Mouse (Mus musculus) stomach, postnatal 0 days (tissue): ENCODE measurements around the gene Arntl. TPM values are rescaled to one million over a fixed set of nuclear protein-coding genes. Genes with fewer than 3 reads are reported as not detected.

Experiments
- ATAC-seq: fragments of 200-750 bp; cut with Nextera tagmentation; 2 replicates; pipeline ENCODE4 v1.8.0; 2017; ENCODE audit not compliant: low FRiP score, low TSS enrichment
- DNase-seq: peaks from one replicate; pipeline ENCODE4 v3.0.0-alpha.2; 2016; ENCODE audit warnings: low spot score
- H3K27ac ChIP-seq: fragments of 300-500 bp; sonication (generic); replicated peaks from 2 replicates; pipeline ENCODE4 v1.5.1; 2014; ENCODE audit warnings: mild to moderate bottlenecking, control low read depth
- H3K27me3 ChIP-seq: fragments of 300-500 bp; sonication (generic); 2 replicates; pipeline ENCODE4 v1.6.1; 2014; ENCODE audit warnings: low read length; ENCODE audit not compliant: control insufficient read depth, insufficient read depth
- H3K36me3 ChIP-seq: fragments of 300-500 bp; sonication (generic); 2 replicates; pipeline ENCODE4 v1.6.1; 2014; ENCODE audit warnings: low read length, mixed read lengths; ENCODE audit not compliant: control insufficient read depth, insufficient read depth
- H3K4me1 ChIP-seq: fragments of 300-500 bp; sonication (generic); replicated peaks from 2 replicates; pipeline ENCODE4 v1.6.1; 2014; ENCODE audit warnings: antibody characterized with exemption; ENCODE audit not compliant: control insufficient read depth, insufficient read depth
- H3K4me2 ChIP-seq: fragments of 300-500 bp; sonication (generic); replicated peaks from 2 replicates; pipeline ENCODE4 v1.6.1; 2014; ENCODE audit warnings: low read depth, mild to moderate bottlenecking, control low read depth, moderate library complexity
- H3K4me3 ChIP-seq: fragments of 300-500 bp; sonication (generic); 2 replicates; pipeline ENCODE4 v1.5.1; 2014; ENCODE audit warnings: low read depth, low read length, control low read depth
- H3K9ac ChIP-seq: fragments of 300-500 bp; sonication (generic); 2 replicates; pipeline ENCODE4 v1.6.1; 2014; ENCODE audit warnings: mild to moderate bottlenecking, low read length, control low read depth, mixed read lengths
- H3K9me3 ChIP-seq: fragments of 300-500 bp; sonication (generic); 2 replicates; pipeline ENCODE4 v1.6.1; 2016; ENCODE audit warnings: low read length; ENCODE audit not compliant: control insufficient read depth
- CTCF ChIP-seq: IDR thresholded peaks from 2 replicates; pipeline ENCODE4 v1.5.1; 2016; ENCODE audit warnings: antibody characterized with exemption, low read depth, mild to moderate bottlenecking, moderate library complexity
- EP300 ChIP-seq: optimal IDR thresholded peaks from 2 replicates; pipeline ENCODE3; 2016; ENCODE audit warnings: antibody characterized with exemption
- WGBS: fragments of 180-500 bp; shearing (Covaris S2); extraction: QIAGEN DNeasy Blood & Tissue Kit; methylation state at CpG from one replicate; pipeline ENCODE4 v1.1.7; 2014; 5-methylcytosine and 5-hydroxymethylcytosine counted together
- polyA plus RNA-seq: library from polyadenylated mRNA; unstranded; fragments of >200 nt; fragmentation: Nextera tagmentation; extraction: Ambion mirVana; gene quantifications from 2 replicates; pipeline ENCODE4 v1.2.1, GENCODE M21; 2015

Gene Arntl
- polyA plus RNA-seq, 1 experiment from 2014 or later = 6.6 TPM

- H3K4me1 ChIP-seq = no peaks in the 10 kb centered on the region
- ATAC-seq (no peak), DNase-seq (no peak)
- no peak overlapping the region for H3K27ac ChIP-seq
- no peak overlapping the region for H3K9ac ChIP-seq
- no peak overlapping the region for H3K4me3 ChIP-seq
- no peaks in the 10 kb centered on the region for H3K36me3 ChIP-seq
- H3K4me2 ChIP-seq = no peak overlapping the region
- no peak for TF ChIP-seq EP300
- no peak for TF ChIP-seq CTCF
- H3K27me3 ChIP-seq = no peaks in the 10 kb centered on the region
- H3K9me3 ChIP-seq = no peaks in the 10 kb centered on the region
Measured at GRCm38 (mm10) chr7:113334036-113334435, 126.8 kb downstream of the Arntl start.

DNA sequence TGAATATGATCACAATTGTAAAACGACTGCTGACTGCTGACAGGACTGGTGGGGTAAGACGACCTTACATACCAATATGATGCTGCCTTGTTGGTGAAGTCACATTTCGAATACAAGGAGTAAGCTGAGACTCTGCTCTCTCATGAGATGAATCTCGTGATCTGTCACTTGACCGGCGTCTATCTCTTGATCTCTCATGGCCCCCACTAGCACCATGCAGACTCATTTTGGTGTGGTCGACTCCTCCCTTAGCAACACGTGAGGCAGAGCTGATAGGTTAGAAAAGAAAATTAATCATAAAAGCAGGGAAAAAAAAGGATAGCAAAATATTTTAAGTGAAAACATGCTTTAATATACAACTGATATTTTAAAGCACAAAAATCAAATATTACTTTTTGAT is 128.0 kb downstream of the Arntl start:
- Histone ChIP-seq H3K4me1 (no peaks in the 10 kb centered on the region), H3K4me3 (no peak overlapping the region), H3K4me2 (no peak overlapping the region), H3K9ac (no peak overlapping the region), H3K36me3 (no peaks in the 10 kb centered on the region), H3K27ac (no peak overlapping the region), H3K9me3 (no peaks in the 10 kb centered on the region), H3K27me3 (no peaks in the 10 kb centered on the region)
- 88% methylated on average over 8 of the region's 8 CpGs for WGBS
- TF ChIP-seq EP300 (no peak), CTCF (no peak)
- ATAC-seq (no peak), DNase-seq (no peak)

- no peaks in the 10 kb centered on the region for H3K36me3 ChIP-seq
- H3K27ac ChIP-seq = no peak overlapping the region
- ATAC-seq (no peak), DNase-seq (no peak)
- H3K4me2 ChIP-seq = no peak overlapping the region
- TF ChIP-seq EP300 (no peak), CTCF (no peak)
- no peaks in the 10 kb centered on the region for H3K4me1 ChIP-seq
- 29% methylated on average over 4 of the region's 4 CpGs for WGBS
- no peak overlapping the region for H3K9ac ChIP-seq
- no peaks in the 10 kb centered on the region for H3K9me3 ChIP-seq
- H3K4me3 ChIP-seq = no peak overlapping the region
- H3K27me3 ChIP-seq = no peaks in the 10 kb centered on the region
Measured at GRCm38 (mm10) chr7:113347271-113347670, 140.0 kb downstream of the Arntl start.

- no peaks in the 10 kb centered on the region for H3K9me3 ChIP-seq
- no peaks in the 10 kb centered on the region for H3K36me3 ChIP-seq
- no peaks in the 10 kb centered on the region for H3K27me3 ChIP-seq
- no peak overlapping the region for H3K4me2 ChIP-seq
- no peak overlapping the region for H3K4me3 ChIP-seq
- 88% methylated on average over 2 of the region's 2 CpGs for WGBS
- H3K4me1 ChIP-seq = no peaks in the 10 kb centered on the region
- no peak for TF ChIP-seq EP300
- TF ChIP-seq CTCF = no peak
- DNase-seq (no peak), ATAC-seq (no peak)
- H3K27ac ChIP-seq = no peak overlapping the region
- H3K9ac ChIP-seq = no peak overlapping the region
Measured at GRCm38 (mm10) chr7:113347694-113348093, 140.4 kb downstream of the Arntl start.

- TF ChIP-seq CTCF = no peak
- no peak for TF ChIP-seq EP300
- no peaks in the 10 kb centered on the region for H3K27me3 ChIP-seq
- H3K4me1 ChIP-seq = no peaks in the 10 kb centered on the region
- no peak overlapping the region for H3K27ac ChIP-seq
- no peak overlapping the region for H3K4me2 ChIP-seq
- WGBS = 56% methylated on average over 1 of the region's 1 CpGs
- no peaks in the 10 kb centered on the region for H3K36me3 ChIP-seq
- DNase-seq = no peak
- no peak overlapping the region for H3K4me3 ChIP-seq
- H3K9me3 ChIP-seq = no peaks in the 10 kb centered on the region
- ATAC-seq = no peak
- H3K9ac ChIP-seq = no peak overlapping the region
Measured at GRCm38 (mm10) chr7:113349089-113349488, 141.8 kb downstream of the Arntl start.

Other genes starting within 250 kb of the Arntl start
- 15.9 and 17.2 TPM in 2 replicates for gene Btbd10, start 161.9 kb downstream of the Arntl start, polyA plus RNA-seq
- not detected in 2 replicates for gene Pth, start 181.1 kb downstream of the Arntl start, polyA plus RNA-seq